Mouse (Mus musculus): Measurements from ENCODE around the gene Zdhhc14. TPM values are rescaled to one million over a fixed set of nuclear protein-coding genes. Genes with fewer than 3 reads are reported as not detected.

Gene Zdhhc14
- polyA plus RNA-seq, 1 experiment from 2014 or later, result 3.5 TPM

- no peak for DNase-seq (ENCODE audit: low spot score)
Observed at GRCm38 (mm10) chr17:5552036-5552760, 59.8 kb downstream of the Zdhhc14 start.

DNA sequence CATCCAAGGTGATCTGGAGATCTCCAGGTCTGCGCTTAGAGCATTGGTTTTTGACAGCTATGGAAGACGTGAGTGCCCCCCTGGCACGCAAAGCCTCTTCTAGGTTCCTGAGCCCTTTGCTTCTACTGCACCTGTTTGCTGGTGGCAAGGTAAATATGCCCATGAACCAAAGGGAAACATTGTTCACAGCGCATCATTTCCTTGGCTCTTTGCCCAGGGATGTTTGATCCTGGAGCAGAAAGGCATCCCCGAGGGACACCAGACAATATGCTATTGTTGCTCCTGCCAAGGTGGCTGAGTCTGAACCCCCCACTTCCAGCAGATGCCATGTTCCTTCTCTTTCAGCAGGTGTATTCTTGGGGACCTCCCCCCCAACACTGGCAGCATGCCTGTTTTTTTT lies 61.2 kb downstream of the Zdhhc14 start:
- no peak for DNase-seq (ENCODE audit: low spot score)

DNA sequence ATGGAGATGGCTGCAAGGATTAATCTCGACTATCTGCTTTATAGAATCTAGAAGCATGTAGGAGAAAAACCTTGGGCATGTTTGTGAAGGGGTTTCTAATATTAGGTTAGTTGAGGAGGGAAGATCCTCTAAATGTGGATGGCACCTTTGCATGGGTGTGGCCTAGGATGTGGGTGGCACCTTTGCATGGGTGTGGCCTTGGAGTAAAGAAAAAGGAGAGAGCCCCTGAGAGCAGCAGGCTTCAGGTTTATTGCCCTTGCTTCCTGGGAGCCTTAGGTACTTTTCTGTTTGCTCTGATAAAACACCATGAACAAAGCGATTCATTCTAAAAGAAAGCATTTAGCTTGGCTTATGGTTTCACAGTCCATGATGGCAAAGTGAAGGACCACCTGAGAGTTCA lies 62.2 kb downstream of the Zdhhc14 start:
- DNase-seq (ENCODE audit: low spot score), result no peak

GRCm38 (mm10) chr17:5556568-5556967 lies 64.2 kb downstream of the Zdhhc14 start:
- DNase-seq (ENCODE audit: low spot score), result no peak

DNA sequence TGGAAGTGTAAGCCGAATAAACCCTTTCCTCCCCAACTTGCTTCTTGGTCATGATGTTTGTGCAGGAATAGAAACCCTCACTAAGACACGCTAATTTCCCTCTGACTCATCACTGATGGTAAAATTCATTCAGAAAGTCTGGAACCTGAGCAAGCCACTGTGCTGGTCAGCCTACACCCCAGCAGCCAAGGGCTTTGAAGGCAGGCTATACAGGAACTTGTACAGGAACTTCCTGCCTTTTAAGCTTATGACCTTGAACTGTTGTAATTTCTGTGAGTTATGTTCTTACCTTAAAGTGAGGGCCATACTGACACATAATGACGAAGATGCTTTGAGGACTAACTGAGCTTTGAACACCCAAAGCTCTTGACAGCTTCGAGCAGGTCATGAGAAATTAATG lies 67.9 kb downstream of the Zdhhc14 start:
- no peak for DNase-seq (ENCODE audit: low spot score)

- no peak for DNase-seq (ENCODE audit: low spot score)
Observed at GRCm38 (mm10) chr17:5563108-5563507, 70.8 kb downstream of the Zdhhc14 start.

DNA sequence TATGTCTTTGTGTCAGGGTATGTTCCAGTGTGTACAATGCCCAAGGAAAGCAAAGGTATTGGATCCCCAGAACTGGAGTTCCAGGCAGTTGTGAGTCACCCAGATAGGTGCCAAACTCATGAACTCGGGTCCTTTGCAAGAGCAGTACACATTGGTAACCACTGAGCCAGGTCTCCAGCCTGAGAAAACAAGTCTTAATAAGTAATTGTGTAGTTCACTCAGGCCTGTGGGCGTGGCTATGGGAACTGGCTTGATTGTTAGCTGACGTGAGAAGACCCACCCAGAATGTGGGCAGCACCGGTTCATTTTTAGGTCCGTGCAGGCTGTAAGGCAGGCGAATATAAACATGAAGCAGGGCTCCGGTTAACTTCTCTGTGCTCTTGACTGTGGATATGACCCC lies 73.6 kb downstream of the Zdhhc14 start:
- DNase-seq (ENCODE audit: low spot score), result no peak

- DNase-seq (ENCODE audit: low spot score), result no peak
Observed at GRCm38 (mm10) chr17:5567943-5568342, 75.6 kb downstream of the Zdhhc14 start.

GRCm38 (mm10) chr17:5569131-5570030 lies 77.0 kb downstream of the Zdhhc14 start:
- no peak for DNase-seq (ENCODE audit: low spot score)

DNA sequence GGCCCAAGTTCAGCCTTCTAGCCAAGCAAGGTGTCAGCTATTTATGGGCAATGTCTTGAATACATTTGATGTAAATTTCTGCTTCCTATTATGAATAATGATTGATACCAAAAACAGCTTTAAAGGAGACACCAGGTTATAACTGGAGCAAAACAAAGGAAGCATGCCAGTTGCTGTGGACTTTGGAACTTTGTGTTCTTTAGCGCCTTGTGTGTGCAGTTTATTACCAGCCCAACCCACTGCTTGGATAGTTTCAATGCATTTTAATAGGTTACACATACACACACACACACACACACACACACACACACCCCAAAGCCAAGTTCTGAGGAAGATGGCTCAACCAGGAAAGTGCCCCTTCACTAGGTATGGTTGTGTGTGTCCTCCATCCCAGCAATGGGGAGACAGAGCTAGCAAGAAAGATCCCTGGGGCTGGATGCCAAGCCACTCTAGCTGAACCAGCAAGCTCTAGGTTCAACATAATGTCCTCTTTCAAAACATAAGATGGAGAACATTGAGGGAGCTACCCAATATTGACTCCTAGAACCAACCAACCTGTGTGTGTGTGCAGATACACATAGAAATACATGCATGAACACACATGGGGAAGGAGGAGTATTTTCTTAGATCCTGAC lies 79.9 kb downstream of the Zdhhc14 start:
- no peak for DNase-seq (ENCODE audit: low spot score)

DNA sequence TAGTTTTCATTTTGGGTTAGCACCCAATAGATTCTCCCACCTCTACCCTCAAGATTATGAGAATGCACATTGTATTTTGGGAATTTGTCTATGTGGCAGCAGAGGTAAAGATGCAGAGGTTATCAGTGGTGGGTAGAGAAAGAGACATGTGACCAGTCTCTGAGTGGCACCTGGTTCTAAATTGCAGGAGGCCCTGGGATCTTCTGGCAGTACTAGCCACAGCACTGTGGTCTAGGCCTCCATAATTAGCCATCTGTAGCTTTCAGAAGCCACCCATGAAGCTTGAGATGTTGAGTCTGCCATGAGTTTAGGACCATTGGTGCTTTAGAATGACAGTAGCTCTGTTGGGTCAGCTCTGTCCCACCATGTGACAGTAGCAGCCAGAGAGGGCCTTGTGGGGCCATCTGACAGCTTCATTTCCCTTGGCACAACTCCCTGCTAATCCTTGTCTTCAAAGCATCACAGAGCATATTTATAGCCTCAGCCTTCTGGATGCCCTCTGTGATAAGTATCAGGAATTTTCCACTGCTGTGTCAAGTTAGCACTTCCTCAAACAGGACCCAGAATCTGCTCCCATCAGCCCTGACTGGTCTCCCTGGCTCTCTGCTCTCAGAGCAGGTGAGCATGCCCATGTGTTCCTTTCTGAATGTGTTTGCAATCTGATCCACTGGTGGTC lies 80.5 kb downstream of the Zdhhc14 start:
- no peak for DNase-seq (ENCODE audit: low spot score)

- DNase-seq (ENCODE audit: low spot score), result no peak
Observed at GRCm38 (mm10) chr17:5574672-5575071, 82.3 kb downstream of the Zdhhc14 start.

DNA sequence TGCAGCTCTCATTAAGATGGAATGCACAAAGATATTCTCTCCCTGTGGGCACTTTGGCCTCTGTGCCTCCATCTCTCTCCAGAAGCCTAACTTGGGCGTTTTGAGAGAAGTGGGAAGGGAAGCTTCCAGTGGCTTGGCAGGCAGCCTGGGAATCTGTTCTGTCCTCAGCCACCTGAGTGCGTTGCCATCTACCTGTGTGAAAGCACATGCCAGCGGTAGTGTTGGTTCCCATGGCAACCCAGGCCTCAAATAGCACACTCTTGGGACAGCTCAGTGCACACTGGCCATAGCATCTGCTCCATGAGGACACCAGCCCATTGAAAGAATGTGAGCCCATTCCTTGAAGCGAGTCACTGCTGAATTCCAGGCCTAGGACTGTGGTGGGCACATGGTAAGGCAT lies 83.2 kb downstream of the Zdhhc14 start:
- DNase-seq (ENCODE audit: low spot score), result no peak

- DNase-seq (ENCODE audit: low spot score), result no peak
Observed at GRCm38 (mm10) chr17:5582232-5582631, 89.9 kb downstream of the Zdhhc14 start.

GRCm38 (mm10) chr17:5582937-5583336 lies 90.6 kb downstream of the Zdhhc14 start:
- no peak for DNase-seq (ENCODE audit: low spot score)

- DNase-seq (ENCODE audit: low spot score), result no peak
Observed at GRCm38 (mm10) chr17:5583472-5584145, 91.3 kb downstream of the Zdhhc14 start.

DNA sequence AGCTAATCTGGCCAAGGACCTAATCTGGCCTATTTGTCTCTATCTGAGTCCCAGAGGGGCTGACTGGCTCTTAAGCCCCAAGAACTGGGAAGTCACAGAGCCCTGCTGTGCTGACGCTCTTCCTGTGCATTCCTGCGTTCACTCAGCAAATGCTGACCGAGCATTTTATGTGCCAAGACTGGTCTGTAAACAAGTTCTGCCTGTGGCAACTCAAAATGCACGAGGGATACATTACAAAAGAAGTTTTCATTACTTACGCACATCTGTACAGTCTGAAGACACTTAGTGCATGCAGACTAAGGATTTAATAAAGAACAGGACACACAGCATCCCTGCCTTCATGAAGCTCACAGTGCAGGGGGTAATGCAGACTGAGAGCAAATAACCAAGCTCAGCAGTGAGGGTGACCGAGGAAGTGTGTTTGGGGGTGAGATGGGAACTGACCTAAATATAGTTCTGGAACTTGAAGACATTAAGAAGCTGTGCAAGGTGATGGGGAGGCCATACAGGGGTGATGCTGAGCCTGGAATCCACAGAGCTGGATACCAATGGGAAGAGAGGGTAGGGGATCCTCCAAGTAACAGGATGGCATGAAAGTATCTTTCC lies 99.3 kb downstream of the Zdhhc14 start:
- no peak for DNase-seq (ENCODE audit: low spot score)

DNA sequence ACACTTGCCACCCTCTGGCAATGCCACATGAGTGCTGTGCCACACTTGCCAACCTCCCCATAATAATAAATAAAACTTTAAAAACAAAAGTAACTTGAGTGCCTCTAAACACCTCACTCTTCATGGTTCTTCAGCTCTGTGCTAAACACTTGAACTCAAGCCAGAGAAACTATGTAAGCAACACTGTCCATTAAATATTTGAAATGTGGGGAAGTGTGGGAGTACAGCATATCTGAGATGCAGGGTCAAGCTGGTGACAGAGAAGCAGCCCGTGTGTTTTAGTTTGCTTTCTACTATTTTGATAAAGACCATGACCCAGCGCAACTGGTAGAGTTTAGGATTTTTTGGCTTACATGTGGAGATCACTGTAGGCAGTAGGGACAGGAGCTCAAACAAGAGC lies 100.7 kb downstream of the Zdhhc14 start:
- no peak for DNase-seq (ENCODE audit: low spot score)

GRCm38 (mm10) chr17:5595068-5595467 lies 102.7 kb downstream of the Zdhhc14 start:
- no peak for DNase-seq (ENCODE audit: low spot score)

DNA sequence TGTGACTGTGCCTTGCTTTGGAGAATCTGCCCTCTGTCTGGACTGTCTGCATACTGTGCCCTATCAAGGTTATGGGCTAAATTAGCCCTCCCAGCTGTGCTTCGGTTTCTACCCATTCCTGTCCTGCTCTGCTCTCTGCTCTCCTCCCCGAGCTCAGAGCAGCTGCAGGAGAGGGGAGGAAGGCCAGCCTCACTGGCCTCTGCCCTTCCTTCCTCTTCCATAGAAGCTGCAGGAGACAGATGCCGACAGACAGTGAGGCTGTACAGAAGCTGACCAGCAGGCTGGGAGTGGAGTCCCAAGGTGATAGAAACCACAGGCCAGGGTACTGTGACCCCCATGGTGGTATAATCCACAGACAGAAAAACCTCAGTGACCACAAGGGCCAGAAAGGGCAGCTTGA lies 104.1 kb downstream of the Zdhhc14 start:
- DNase-seq (ENCODE audit: low spot score), result no peak

GRCm38 (mm10) chr17:5598999-5599398 lies 106.6 kb downstream of the Zdhhc14 start:
- DNase-seq (ENCODE audit: low spot score), result no peak

All from thymus, postnatal 0 days (tissue).